Mouse (Mus musculus) MEL-GATA-1-ER (cell line): ENCODE results near the gene Phactr2.

Experiments used
- DNase-seq: peaks from one replicate; pipeline ENCODE4 v3.0.0-alpha.2; 2012; ENCODE audit warnings: low read depth; ENCODE audit errors: extremely low read depth

The Phactr2 gene

DNA sequence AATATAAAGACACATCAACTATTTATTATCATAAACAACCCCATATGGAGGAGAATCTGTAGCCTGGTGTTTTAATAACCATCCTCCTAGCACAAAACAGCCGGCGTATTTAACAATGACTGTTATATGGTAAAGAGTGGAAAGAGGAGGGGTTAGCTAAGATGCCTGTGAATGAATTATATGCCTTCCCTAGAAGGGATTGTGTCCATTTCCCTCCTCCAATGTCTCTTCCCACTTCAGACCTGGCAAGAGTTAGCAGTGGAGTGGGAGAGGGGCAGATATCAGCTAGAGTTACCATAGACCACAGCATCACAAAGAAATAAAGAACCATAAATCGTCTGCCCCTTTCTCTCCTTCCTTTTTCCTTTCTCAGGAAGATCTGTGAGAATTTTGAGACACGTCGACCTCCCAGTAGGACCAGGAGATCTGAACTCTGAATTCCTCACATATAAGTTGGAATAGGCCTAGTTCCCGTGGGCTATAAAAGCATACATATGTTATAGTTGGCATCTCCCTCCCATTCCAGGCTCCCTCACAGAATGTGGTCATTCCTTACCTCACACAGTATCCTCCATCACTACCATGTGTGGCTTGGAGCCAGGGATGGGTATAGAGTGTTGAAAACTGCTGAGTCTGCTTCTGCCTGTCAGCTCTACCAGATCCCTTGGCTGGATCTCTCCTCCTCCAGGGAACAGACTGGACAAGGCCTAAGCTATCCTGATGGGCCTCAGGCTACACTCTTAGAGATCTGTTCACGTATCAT is 25.7 kb downstream of the Phactr2 start:
- DNase-seq, result no peak

DNA sequence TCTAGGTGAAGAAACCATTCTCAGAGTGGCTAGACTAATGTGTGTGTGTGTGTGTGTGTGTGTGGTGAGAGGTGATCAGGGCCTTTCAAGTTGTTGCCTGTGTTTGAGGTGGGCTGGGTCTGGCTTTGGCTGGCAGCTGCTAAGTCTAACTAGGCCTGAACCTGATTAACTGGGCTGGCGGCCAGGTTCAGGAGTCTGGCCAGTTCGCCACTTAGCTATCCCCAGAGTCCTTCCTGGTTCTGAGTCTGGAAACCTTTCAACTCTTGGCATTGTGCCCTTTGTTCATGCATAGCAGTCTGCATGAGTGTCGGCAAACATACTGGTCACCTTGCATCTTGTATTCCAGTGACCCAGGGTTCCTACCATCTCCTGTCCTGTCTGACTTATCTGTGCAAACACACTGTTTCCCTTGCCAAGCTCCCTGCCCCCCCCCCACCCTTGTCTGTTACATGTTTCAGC is 27.4 kb downstream of the Phactr2 start:
- DNase-seq, result no peak

DNA sequence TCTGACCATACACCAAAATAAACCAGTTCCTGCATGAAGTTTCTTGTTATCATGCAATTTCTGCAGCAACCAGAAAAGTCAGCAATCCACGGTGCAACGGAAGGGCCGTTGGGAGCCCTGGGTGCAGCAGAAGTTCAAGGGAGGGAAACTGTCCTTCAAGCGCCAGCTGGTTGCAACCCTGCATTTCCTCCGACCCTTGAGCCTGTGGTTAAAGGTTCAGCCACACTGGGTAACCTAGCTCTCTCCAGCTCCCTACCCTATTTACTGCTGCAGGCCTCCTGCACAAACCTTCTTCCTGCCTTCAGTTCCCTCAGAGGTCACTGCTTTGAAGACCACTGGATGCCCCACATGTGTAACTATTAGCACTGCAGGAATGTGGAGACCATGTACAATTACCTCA is 30.0 kb downstream of the Phactr2 start:
- DNase-seq, result no peak

GRCm38 (mm10) chr10:13443647-13444046 is 30.6 kb downstream of the Phactr2 start:
- DNase-seq, result no peak

DNA sequence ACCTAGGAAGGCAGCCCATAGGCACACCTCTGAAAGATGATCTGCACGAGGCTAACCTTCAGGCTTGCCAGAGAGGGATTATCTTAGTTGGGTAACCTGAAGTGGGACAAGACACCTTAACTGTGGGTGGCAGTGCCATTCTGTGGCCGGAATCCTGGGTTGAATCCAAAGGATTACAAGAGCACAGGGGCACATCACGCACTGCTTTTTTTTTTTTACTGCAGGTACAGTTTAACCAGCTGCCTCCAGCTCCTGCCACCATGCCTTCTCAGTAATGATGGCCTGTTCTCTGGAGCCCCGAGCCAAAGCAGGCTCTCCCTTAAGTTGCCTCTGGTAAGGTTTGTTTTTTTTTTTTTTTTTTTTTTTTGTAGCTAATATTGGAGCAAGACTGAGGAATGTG is 33.9 kb downstream of the Phactr2 start:
- no peak for DNase-seq

DNA sequence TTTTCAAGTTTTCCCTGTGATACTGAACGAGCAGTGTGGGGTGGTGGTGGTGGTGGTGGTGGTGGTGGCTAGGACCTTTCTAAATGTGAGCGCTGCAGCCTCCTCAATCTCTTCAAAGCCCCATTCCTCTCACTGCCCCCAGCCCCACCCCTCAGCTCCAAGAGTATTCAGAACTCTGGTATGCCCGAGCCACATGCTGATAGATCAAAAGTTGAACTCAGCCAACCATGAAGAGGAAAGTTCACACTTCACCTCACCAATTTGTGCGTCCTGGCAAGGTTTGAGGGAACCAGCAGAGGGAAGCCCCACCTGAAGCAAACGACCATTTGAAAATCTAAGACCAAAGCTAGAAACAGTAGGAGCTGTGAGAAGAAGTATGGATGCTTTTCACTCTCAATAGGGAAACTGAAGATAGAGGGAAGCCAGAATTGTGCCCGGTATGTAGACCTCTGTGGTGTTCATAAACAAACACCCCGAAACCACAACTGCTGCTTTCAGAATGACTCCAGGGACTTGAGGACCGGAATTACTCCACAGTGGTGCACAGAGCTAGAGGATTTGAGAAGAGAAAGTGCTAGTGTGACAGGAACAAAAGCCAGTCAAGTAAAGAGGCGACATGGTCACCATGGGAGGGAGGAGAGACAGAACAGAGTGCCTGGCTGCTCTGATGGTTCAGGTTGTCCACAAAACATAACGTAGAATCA is 35.9 kb downstream of the Phactr2 start:
- no peak for DNase-seq

- DNase-seq, result no peak
Measured at GRCm38 (mm10) chr10:13437011-13437410, 37.2 kb downstream of the Phactr2 start.

DNA sequence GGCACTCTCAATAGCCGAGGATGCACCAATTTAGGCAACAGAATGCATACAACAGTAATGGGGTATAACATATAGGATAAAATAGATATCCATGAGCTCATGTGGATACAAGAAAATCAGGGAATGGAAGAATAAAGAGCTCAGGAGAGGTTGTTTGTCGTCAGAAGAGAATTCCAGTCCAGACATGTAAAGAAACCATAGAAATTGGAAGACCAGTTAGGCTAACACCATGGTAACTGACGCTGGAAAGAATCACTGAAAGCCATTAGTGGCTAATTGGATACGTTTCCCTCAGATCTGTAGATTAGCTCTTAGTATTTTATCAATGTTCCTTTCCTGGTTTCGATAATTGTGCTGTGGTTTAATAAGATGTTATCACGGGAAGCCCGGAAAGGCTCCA is 41.2 kb downstream of the Phactr2 start:
- DNase-seq, result no peak

GRCm38 (mm10) chr10:13431641-13432540 is 42.3 kb downstream of the Phactr2 start:
- DNase-seq, result no peak

DNA sequence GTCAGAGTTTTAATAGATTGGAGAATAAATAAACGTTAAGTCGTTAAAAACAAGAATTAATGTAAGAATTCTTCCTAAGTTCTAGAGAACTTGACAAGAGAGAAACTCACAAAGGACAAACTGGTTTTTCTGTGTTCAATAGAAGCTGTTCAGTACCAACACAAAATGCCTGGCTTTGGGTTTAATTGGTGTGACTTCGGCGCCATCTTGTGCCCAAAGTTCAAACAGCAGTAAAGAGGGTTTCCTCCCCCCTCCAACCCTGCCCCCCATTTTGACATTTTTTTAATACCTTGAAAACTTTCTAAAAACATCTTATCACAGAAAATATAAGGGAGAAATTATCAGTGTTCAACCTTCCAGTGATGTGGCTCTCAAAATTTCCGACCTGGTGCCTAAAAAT is 44.4 kb downstream of the Phactr2 start:
- DNase-seq, result peak; percentile 15

DNA sequence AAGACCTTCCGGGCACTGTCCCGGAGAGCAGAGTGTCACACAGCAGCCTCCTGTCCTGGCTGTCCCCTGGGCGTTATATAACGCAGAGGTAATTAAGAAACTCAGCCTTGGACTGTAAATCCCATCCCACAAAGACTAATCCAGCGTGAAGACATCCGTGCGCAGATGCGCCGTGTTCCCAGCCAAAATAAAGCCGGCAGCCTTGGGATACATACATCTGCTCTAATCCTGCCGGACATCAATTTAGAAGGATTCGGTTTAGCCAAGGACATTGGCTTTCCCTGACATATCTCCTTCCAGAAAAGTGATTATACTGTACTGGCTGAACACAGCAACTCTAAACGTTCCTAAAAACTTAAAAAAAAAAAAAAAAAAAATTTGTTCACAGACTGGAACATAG is 45.0 kb downstream of the Phactr2 start:
- DNase-seq, result no peak

GRCm38 (mm10) chr10:13428536-13428935 is 45.7 kb downstream of the Phactr2 start:
- DNase-seq, result no peak

- DNase-seq, result no peak
Measured at GRCm38 (mm10) chr10:13427599-13427998, 46.6 kb downstream of the Phactr2 start.

DNA sequence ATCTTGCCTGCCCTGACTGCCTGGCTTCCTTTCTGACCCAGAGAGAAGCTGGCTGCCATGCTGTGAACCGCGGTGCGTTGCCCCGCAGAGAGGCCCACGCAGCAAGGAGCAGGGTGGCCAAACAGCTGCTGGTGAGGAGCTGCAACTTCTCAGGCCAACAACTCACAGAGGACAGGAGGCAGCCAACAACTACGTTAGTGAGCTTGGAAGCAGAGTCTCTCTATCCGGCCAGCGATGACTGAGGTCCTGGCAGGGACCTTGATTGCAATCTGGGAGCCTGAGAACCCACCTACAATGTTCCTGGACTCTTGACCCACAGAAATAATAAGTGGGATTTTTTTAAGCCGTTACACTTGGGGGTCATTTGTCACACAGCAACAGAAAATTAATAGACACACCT is 49.0 kb downstream of the Phactr2 start:
- no peak for DNase-seq

- DNase-seq, result no peak
Measured at GRCm38 (mm10) chr10:13424508-13424907, 49.7 kb downstream of the Phactr2 start.

DNA sequence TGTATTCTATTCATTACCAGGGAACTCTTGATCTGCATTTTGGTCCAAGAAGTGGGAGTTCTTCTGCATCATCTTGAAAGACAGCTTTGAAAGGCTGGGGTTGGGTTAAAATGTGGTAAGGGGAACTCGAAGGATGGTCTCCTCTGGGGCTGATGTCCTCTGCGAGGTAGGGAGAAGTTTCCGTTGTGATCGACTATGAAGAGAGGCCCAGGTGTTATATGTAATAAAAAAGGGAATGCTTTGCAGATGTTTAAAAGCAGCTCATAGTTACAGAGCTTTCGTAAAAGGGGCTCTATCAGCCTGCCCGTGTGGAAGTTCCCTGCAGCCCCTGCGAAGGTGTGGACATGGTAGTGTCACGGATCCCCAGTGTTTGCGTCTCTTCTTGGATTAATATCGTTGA is 50.2 kb downstream of the Phactr2 start:
- DNase-seq, result no peak

DNA sequence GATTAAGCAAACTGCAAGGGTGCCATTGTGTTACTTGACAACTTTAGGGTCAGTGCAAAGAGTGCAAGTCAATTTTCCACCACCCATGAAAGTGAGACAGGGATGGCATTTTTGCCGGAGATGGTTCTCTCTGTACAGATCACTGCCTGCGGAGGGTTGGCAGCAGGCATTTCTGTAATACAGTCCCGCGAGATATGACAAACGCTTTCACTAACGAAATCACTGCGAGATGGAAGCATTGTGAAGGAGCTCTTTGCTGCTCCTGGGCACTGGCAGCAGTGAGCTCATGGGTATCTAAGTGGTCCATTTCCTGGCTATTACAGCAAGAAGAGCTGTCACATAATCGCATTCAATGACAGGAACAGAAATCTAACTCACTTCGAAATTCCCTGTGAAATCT is 52.1 kb downstream of the Phactr2 start:
- DNase-seq, result no peak

DNA sequence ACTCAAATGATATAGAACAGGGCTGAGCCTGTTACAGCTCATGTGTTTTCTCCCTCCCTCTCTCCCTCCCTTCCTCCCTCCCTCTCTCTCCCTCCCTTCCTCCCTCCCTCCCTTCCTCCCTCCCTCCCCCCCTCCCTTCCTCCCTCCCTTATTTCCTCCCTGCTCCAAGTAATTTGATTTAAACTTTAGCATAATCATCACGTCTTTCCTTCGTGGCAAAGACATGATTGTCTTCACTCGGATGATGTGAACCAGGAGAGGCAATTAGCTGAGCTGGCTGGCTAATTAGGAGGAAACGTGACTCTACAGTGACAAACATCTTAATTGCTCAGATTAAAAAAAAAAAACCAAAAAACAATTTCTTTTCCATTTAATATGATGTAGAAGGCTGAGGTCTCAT is 55.0 kb downstream of the Phactr2 start:
- DNase-seq, result no peak

- DNase-seq, result no peak
Measured at GRCm38 (mm10) chr10:13415489-13416104, 58.6 kb downstream of the Phactr2 start.

- DNase-seq, result no peak
Measured at GRCm38 (mm10) chr10:13412202-13412923, 61.8 kb downstream of the Phactr2 start.

DNA sequence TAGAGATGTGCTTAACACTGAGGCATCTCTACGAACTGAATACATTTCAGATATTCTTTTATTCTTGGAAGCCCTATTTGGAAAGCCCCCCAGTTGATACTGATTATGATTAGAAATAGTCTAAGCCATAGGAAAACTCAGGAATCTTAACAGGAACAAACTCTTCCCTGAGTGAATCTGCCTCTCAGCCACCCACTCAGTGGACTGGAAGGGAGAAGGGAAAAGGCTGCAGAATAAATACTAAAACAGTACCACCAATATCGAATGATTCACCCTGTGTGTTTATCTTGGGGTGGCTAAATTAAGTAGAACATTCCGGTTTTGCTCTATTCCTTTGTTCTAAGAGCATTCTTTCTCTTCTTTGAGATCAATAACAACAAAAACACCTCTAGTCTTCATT is 63.2 kb downstream of the Phactr2 start:
- no peak for DNase-seq
